Mouse (Mus musculus): ENCODE measurements at regions not wholly inside any gene's neighbourhood (a gene's known extent, or its start where the extent isn't known, plus 50 kb on each side); places are given as distances from the start of the nearest gene placed in this dataset.

GRCm38 (mm10) chr9:61829736-61830135 is 84.6 kb downstream of the Rplp1 start:
- 65% methylated on average over 8 of the region's 8 CpGs for WGBS
- DNase-seq (ENCODE audit: low spot score): no peak
- Histone ChIP-seq H3K4me2 (replicated peaks; ENCODE audit: low read depth, low read length, severe bottlenecking) (no peak overlapping the region), H3K27ac (replicated peaks; ENCODE audit: low read depth, low read length) (no peak overlapping the region), H3K9ac (ENCODE audit: low read depth, low read length, severe bottlenecking) (no peak overlapping the region), H3K4me1 (ENCODE audit: control insufficient read depth, insufficient read depth, low read length) (peaks cover 4% of the 10 kb centered on the region; the same call in 1 of the 2 replicates), H3K27me3 (ENCODE audit: control insufficient read depth, insufficient read depth, low read length) (no peaks in the 10 kb centered on the region; the same call in 1 of the 2 replicates), H3K4me3 (replicated peaks; ENCODE audit: low read length) (no peak overlapping the region), H3K36me3 (ENCODE audit: control insufficient read depth, insufficient read depth, low read length) (no peaks in the 10 kb centered on the region), H3K9me3 (ENCODE audit: control insufficient read depth, low read length) (no peaks in the 10 kb centered on the region)
- no peak for ATAC-seq (ENCODE audit: low FRiP score, low read depth)
- TF ChIP-seq POLR2A (IDR thresholded peaks at IDR 0.05; ENCODE audit: borderline replicate concordance, extremely low read depth, insufficient read depth, insufficient read length): no peak

GRCm38 (mm10) chr9:61829301-61829700 is 85.0 kb downstream of the Rplp1 start:
- Histone ChIP-seq H3K4me3 (replicated peaks; ENCODE audit: low read length) (no peak overlapping the region), H3K4me1 (ENCODE audit: control insufficient read depth, insufficient read depth, low read length) (peaks cover 4% of the 10 kb centered on the region; the same call in 1 of the 2 replicates), H3K4me2 (replicated peaks; ENCODE audit: low read depth, low read length, severe bottlenecking) (no peak overlapping the region), H3K27me3 (ENCODE audit: control insufficient read depth, insufficient read depth, low read length) (no peaks in the 10 kb centered on the region; the same call in 1 of the 2 replicates), H3K9me3 (ENCODE audit: control insufficient read depth, low read length) (no peaks in the 10 kb centered on the region), H3K9ac (ENCODE audit: low read depth, low read length, severe bottlenecking) (no peak overlapping the region), H3K36me3 (ENCODE audit: control insufficient read depth, insufficient read depth, low read length) (no peaks in the 10 kb centered on the region), H3K27ac (replicated peaks; ENCODE audit: low read depth, low read length) (no peak overlapping the region)
- no peak for TF ChIP-seq POLR2A (IDR thresholded peaks at IDR 0.05; ENCODE audit: borderline replicate concordance, extremely low read depth, insufficient read depth, insufficient read length)
- 85% methylated on average over 3 of the region's 3 CpGs for WGBS
- ATAC-seq (ENCODE audit: low FRiP score, low read depth): no peak
- DNase-seq (ENCODE audit: low spot score): no peak

GRCm38 (mm10) chr9:61827721-61828120 is 86.6 kb downstream of the Rplp1 start:
- WGBS: 91% methylated on average over 4 of the region's 4 CpGs
- Histone ChIP-seq H3K27ac (replicated peaks; ENCODE audit: low read depth, low read length) (no peak overlapping the region), H3K4me1 (ENCODE audit: control insufficient read depth, insufficient read depth, low read length) (peaks cover 4% of the 10 kb centered on the region; the same call in 1 of the 2 replicates), H3K9me3 (ENCODE audit: control insufficient read depth, low read length) (no peaks in the 10 kb centered on the region), H3K9ac (ENCODE audit: low read depth, low read length, severe bottlenecking) (no peak overlapping the region), H3K4me3 (replicated peaks; ENCODE audit: low read length) (no peak overlapping the region), H3K4me2 (replicated peaks; ENCODE audit: low read depth, low read length, severe bottlenecking) (no peak overlapping the region), H3K36me3 (ENCODE audit: control insufficient read depth, insufficient read depth, low read length) (no peaks in the 10 kb centered on the region), H3K27me3 (ENCODE audit: control insufficient read depth, insufficient read depth, low read length) (no peaks in the 10 kb centered on the region; the same call in 1 of the 2 replicates)
- DNase-seq (ENCODE audit: low spot score) (no peak), ATAC-seq (ENCODE audit: low FRiP score, low read depth) (no peak)
- no peak for TF ChIP-seq POLR2A (IDR thresholded peaks at IDR 0.05; ENCODE audit: borderline replicate concordance, extremely low read depth, insufficient read depth, insufficient read length)

GRCm38 (mm10) chr9:61827014-61827413 is 87.3 kb downstream of the Rplp1 start:
- no peak overlapping the region for H3K4me2 ChIP-seq (replicated peaks; ENCODE audit: low read depth, low read length, severe bottlenecking)
- H3K4me3 ChIP-seq (replicated peaks; ENCODE audit: low read length): no peak overlapping the region
- no peaks in the 10 kb centered on the region for H3K36me3 ChIP-seq (ENCODE audit: control insufficient read depth, insufficient read depth, low read length)
- no peak for TF ChIP-seq POLR2A (IDR thresholded peaks at IDR 0.05; ENCODE audit: borderline replicate concordance, extremely low read depth, insufficient read depth, insufficient read length)
- peaks cover 4% of the 10 kb centered on the region; the same call in 1 of the 2 replicates for H3K4me1 ChIP-seq (ENCODE audit: control insufficient read depth, insufficient read depth, low read length)
- 88% methylated on average over 2 of the region's 2 CpGs for WGBS
- no peak for DNase-seq (ENCODE audit: low spot score)
- H3K27ac ChIP-seq (replicated peaks; ENCODE audit: low read depth, low read length): no peak overlapping the region
- no peak overlapping the region for H3K9ac ChIP-seq (ENCODE audit: low read depth, low read length, severe bottlenecking)
- 0 out of 2 replicates have a peak, but pooled peaks cover 2% of the 10 kb centered on the region for H3K9me3 ChIP-seq (ENCODE audit: control insufficient read depth, low read length)
- ATAC-seq (ENCODE audit: low FRiP score, low read depth): no peak
- H3K27me3 ChIP-seq (ENCODE audit: control insufficient read depth, insufficient read depth, low read length): no peaks in the 10 kb centered on the region; the same call in 1 of the 2 replicates

- no peak overlapping the region for H3K27ac ChIP-seq (replicated peaks; ENCODE audit: low read depth, low read length)
- no peak overlapping the region for H3K4me2 ChIP-seq (replicated peaks; ENCODE audit: low read depth, low read length, severe bottlenecking)
- no peak for TF ChIP-seq POLR2A (IDR thresholded peaks at IDR 0.05; ENCODE audit: borderline replicate concordance, extremely low read depth, insufficient read depth, insufficient read length)
- peaks cover 4% of the 10 kb centered on the region; the same call in 1 of the 2 replicates for H3K4me1 ChIP-seq (ENCODE audit: control insufficient read depth, insufficient read depth, low read length)
- no peaks in the 10 kb centered on the region; the same call in 1 of the 2 replicates for H3K27me3 ChIP-seq (ENCODE audit: control insufficient read depth, insufficient read depth, low read length)
- H3K9me3 ChIP-seq (ENCODE audit: control insufficient read depth, low read length): 0 out of 2 replicates have a peak, but pooled peaks cover 4% of the 10 kb centered on the region
- H3K9ac ChIP-seq (ENCODE audit: low read depth, low read length, severe bottlenecking): no peak overlapping the region
- DNase-seq (ENCODE audit: low spot score) (no peak), ATAC-seq (ENCODE audit: low FRiP score, low read depth) (no peak)
- H3K4me3 ChIP-seq (replicated peaks; ENCODE audit: low read length): no peak overlapping the region
- WGBS: 51% methylated on average over 3 of the region's 3 CpGs
- H3K36me3 ChIP-seq (ENCODE audit: control insufficient read depth, insufficient read depth, low read length): no peaks in the 10 kb centered on the region
Observed at GRCm38 (mm10) chr9:61826415-61826814, 87.9 kb downstream of the Rplp1 start.

Data from limb, embryonic 14.5 days (tissue).